Mouse (Mus musculus) neural tube, embryonic 14.5 days (tissue): ENCODE results near the gene Mxd1. TPM values are rescaled to one million over a fixed set of nuclear protein-coding genes. Genes with fewer than 3 reads are reported as not detected.

Experiments used
- ATAC-seq: fragments of 200-750 bp; cut with Nextera tagmentation; 2 replicates; pipeline ENCODE4 v1.8.0; 2017; ENCODE audit warnings: low read depth, mild to moderate bottlenecking, moderate TSS enrichment, moderate library complexity
- H3K27ac ChIP-seq: fragments of 300-500 bp; sonication (generic); 2 replicates; pipeline ENCODE4 v1.5.1; 2014; ENCODE audit warnings: low read depth, mild to moderate bottlenecking, control low read depth, low read length, moderate library complexity, mixed read lengths
- H3K27me3 ChIP-seq: fragments of 300-500 bp; sonication (generic); 2 replicates; pipeline ENCODE4 v1.6.1; 2014; ENCODE audit warnings: low read length; ENCODE audit not compliant: control insufficient read depth, insufficient read depth
- H3K36me3 ChIP-seq: fragments of 300-500 bp; sonication (generic); 2 replicates; pipeline ENCODE4 v1.6.1; 2014; ENCODE audit warnings: low read length, mixed read lengths; ENCODE audit not compliant: control insufficient read depth, insufficient read depth
- H3K4me1 ChIP-seq: fragments of 300-500 bp; sonication (generic); 2 replicates; pipeline ENCODE4 v1.6.1; 2014; ENCODE audit warnings: low read length; ENCODE audit not compliant: control insufficient read depth, insufficient read depth
- H3K4me2 ChIP-seq: fragments of 300-500 bp; sonication (generic); 2 replicates; pipeline ENCODE4 v1.6.1; 2014; ENCODE audit warnings: mild to moderate bottlenecking, low read depth, low read length, control low read depth
- H3K4me3 ChIP-seq: fragments of 300-500 bp; sonication (generic); 2 replicates; pipeline ENCODE4 v1.5.1; 2014; ENCODE audit warnings: low read depth, low read length, control low read depth, mixed read lengths
- H3K9ac ChIP-seq: fragments of 300-500 bp; sonication (generic); replicated peaks from 2 replicates; pipeline ENCODE4 v1.6.1; 2014; ENCODE audit warnings: low read depth, mild to moderate bottlenecking, control low read depth, low read length, mixed read lengths
- H3K9me3 ChIP-seq: fragments of 300-500 bp; sonication (generic); 2 replicates; pipeline ENCODE4 v1.6.1; 2016; ENCODE audit warnings: low read length; ENCODE audit not compliant: control insufficient read depth
- WGBS: fragments of 180-500 bp; shearing (Covaris S2); extraction: QIAGEN DNeasy Blood & Tissue Kit; methylation state at CpG from one replicate; pipeline ENCODE4 v1.1.7; 2014; 5-methylcytosine and 5-hydroxymethylcytosine counted together
- polyA plus RNA-seq: library from polyadenylated mRNA; unstranded; fragments of >200 nt; fragmentation: Nextera tagmentation; extraction: Ambion mirVana; gene quantifications from 2 replicates; pipeline ENCODE4 v1.2.1, GENCODE M21; 2014

Mxd1 gene
- polyA plus RNA-seq, 1 experiment from 2014 or later, result 15.4 TPM

DNA sequence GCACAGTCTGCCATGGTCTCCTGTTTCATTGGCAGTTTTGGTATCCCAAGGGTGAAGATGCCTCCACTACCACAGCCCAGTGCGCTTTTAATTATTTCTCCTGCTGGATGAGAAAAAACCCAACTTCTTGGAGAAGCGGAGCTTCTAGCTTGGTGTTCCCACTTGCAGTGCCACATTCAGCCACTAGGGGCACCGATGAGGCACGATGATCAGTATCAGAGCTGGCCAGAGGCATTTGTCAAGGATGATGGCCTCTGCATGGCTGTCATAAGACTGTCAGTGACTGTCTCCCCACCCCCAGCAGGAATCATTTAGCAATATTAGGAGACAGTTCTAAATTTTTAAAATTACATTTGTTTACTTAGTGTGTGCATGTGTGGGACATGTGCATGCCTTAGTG lies 69.8 kb downstream of the Mxd1 start:
- H3K9me3 ChIP-seq, result no peaks in the 10 kb centered on the region
- no peaks in the 10 kb centered on the region for H3K27me3 ChIP-seq
- H3K4me1 ChIP-seq, result no peaks in the 10 kb centered on the region
- no peak overlapping the region for H3K9ac ChIP-seq
- peak; percentile 41; the same call in 1 of the 2 replicates for ATAC-seq
- no peak overlapping the region for H3K4me3 ChIP-seq
- H3K27ac ChIP-seq, result no peak overlapping the region
- H3K36me3 ChIP-seq, result no peaks in the 10 kb centered on the region
- WGBS, result 25% methylated on average over 4 of the region's 4 CpGs
- H3K4me2 ChIP-seq, result no peak overlapping the region

DNA sequence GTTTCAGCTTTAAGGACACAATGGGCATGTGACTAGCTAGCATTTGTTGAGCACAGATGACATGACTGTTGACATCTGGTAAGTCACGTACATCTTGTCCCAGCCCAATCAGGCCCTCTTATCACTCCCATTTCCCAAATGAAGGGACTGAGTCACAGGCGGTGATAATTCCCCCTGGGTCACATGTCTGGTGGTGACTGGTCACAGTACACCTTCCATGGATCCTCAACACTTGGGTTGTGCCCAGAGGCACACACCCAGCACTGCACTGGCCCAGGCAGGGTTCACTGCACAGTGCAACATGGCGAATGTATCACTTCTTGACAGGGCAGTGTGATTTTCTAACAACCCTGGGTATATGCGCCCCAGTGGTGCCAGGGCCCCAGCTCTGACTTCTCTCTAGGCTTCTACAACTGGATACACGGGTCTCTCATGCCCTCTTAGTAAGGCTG lies 70.2 kb downstream of the Mxd1 start:
- Histone ChIP-seq H3K4me1 (no peaks in the 10 kb centered on the region), H3K4me2 (no peak overlapping the region), H3K27me3 (no peaks in the 10 kb centered on the region), H3K36me3 (no peaks in the 10 kb centered on the region), H3K4me3 (no peak overlapping the region), H3K9me3 (no peaks in the 10 kb centered on the region), H3K27ac (no peak overlapping the region), H3K9ac (no peak overlapping the region)
- 78% methylated on average over 5 of the region's 5 CpGs for WGBS
- no peak for ATAC-seq

Other genes with a start within 250 kb of the Mxd1 start
- gene Gm44790, start 242.5 kb downstream of the Mxd1 start, polyA plus RNA-seq, result 1.9 TPM in 1 of 2 replicates, not detected in the other
- 21.9 and 27.2 TPM in 2 replicates for gene C87436, start 230.8 kb downstream of the Mxd1 start, polyA plus RNA-seq
- 238 and 312 TPM in 2 replicates for gene Pcbp1, start 142.8 kb downstream of the Mxd1 start, polyA plus RNA-seq
- 0.82 and 1.1 TPM in 2 replicates for gene Asprv1, start 41.0 kb downstream of the Mxd1 start, polyA plus RNA-seq
- gene Snrnp27, start 15.4 kb upstream of the Mxd1 start, polyA plus RNA-seq, result 97.0 and 97.4 TPM in 2 replicates
- 44.2 and 50.7 TPM in 2 replicates for gene Gmcl1, start 64.2 kb upstream of the Mxd1 start, polyA plus RNA-seq
- gene Anxa4, start 124.4 kb upstream of the Mxd1 start, polyA plus RNA-seq, result 2.9 and 4.9 TPM in 2 replicates
- 47.2 and 53.6 TPM in 2 replicates for gene Aak1, start 180.4 kb upstream of the Mxd1 start, polyA plus RNA-seq